In genomic region chr5:38211691-38212090, GRCm38 (mm10) we compare ENCODE assay signal across 26 mouse cellular contexts. TPM values are rescaled to one million over a fixed set of nuclear protein-coding genes. Genes with fewer than 3 reads are reported as not detected.
DNase-seq lines count a peak whose midpoint lies in the region; ATAC-seq and TF ChIP-seq lines count a peak whose summit lies in the region.
"Had no signal": no experiment of that assay in that cellular context is flagged by ENCODE, and none has a peak within 500 bp of the region (broad histone marks: within the 10 kb centered on the region; RNA-seq: fewer than 3 reads in every experiment).

No protein-coding gene starts in this region.

- H3K4me3 ChIP-seq in lung, adult 2 months (replicated peaks; ENCODE audit: extremely low read depth, low read depth, low read length), result no peak overlapping the region
- H3K4me3 ChIP-seq: forebrain, embryonic 10.5 days; heart, adult 2 months; heart, embryonic 13.5 days; hindbrain, embryonic 13.5 days; limb, embryonic 12.5 days; neural tube, embryonic 13.5 days had no signal

- WGBS in lung, adult 2 months, result 79% methylated on average over 8 of the region's 8 CpGs

- H3K36me3 ChIP-seq in splenic B cell, adult 2 months (ENCODE audit: control insufficient read depth, insufficient read depth, low read length, poor library complexity, severe bottlenecking), result peaks cover 3% of the 10 kb centered on the region

- DNase-seq in lung, postnatal 25 days (ENCODE audit: low spot score), result peak; percentile 13
- no peak for DNase-seq in lung, adult 2 months
- DNase-seq in splenic B cell, adult 2 months (ENCODE audit: low read depth, low spot score), result peak; percentile 88
- no peak for DNase-seq in gastrocnemius, postnatal 14 days
- DNase-seq in cerebellum, adult 9-11 months, result no peak
- DNase-seq: adrenal gland, postnatal 10 days; cerebellum, postnatal 10 days; forebrain, postnatal 0 days; gastrocnemius, postnatal 25 days; heart, postnatal 14 days; kidney, adult 2 months; layer of hippocampus, postnatal 36 days; lung, embryonic 14.5 days; midbrain, embryonic 14.5 days; right cerebral cortex, adult 18-20 months; right cerebral cortex, postnatal 4 days; thymus, postnatal 14 days had no signal

- no peaks in the 10 kb centered on the region for H3K27me3 ChIP-seq in splenic B cell, adult 2 months (ENCODE audit: control insufficient read depth, insufficient read depth, low read length, poor library complexity, severe bottlenecking)
- H3K27me3 ChIP-seq: heart, embryonic 13.5 days; hindbrain, embryonic 13.5 days; limb, embryonic 12.5 days; neural tube, embryonic 13.5 days had no signal

- no peak for TF ChIP-seq CTCF in lung, adult 2 months (IDR thresholded peaks at IDR 0.05; ENCODE audit: insufficient read depth, low read length)

- ATAC-seq in granulocyte monocyte progenitor cell, adult 5-6 weeks (replicated peaks; ENCODE audit: poor library complexity, severe bottlenecking), result peak; percentile 88
- peak; percentile 96 for ATAC-seq in neutrophil, adult 5-6 weeks (ENCODE audit: extremely low read depth, insufficient number of reproducible peaks, low FRiP score, poor library complexity, severe bottlenecking)
- ATAC-seq in inflammation-experienced regulatory T-cells, adult 6 months, result no peak
- ATAC-seq: forebrain, postnatal 0 days had no signal

- H3K4me1 ChIP-seq in lung, adult 2 months (ENCODE audit: control insufficient read depth, insufficient read depth, low read length), result no peaks in the 10 kb centered on the region
- H3K4me1 ChIP-seq: heart, embryonic 13.5 days; hindbrain, embryonic 13.5 days; limb, embryonic 12.5 days; neural tube, embryonic 13.5 days had no signal

- TF ChIP-seq POLR2A in lung, adult 2 months (IDR thresholded peaks at IDR 0.05; ENCODE audit: borderline replicate concordance, extremely low read depth, low read depth, low read length), result no peak

- intact Hi-C loops in gastrocnemius, postnatal 14 days (cut with DNase I; ENCODE audit: low total_unique reads), result no loop called here

RNA-seq across cellular contexts. Expression of gene Zbtb49, which starts 8.6 kb away (rescaled TPM):
- polyA plus RNA-seq in lung, adult 2 months (2012; rRNA removed), result 13.4 and 18.9 TPM in 2 replicates
- total RNA-seq in granulocyte monocyte progenitor cell, adult 5-6 weeks (2014; fragmentation: Nextera tagmentation), result 4.5 and 6.5 TPM in 2 replicates
- total RNA-seq in granulocyte monocyte progenitor cell, adult 5-6 weeks (2017), result 3.3 and 7.5 TPM in 2 replicates
- total RNA-seq in neutrophil, adult 5-6 weeks (2017), result 23.5 and 25.6 TPM in 2 replicates
- 1 to 10 TPM; 2.6 to 2.8 TPM for total RNA-seq in gastrocnemius, postnatal 14 days (2021)
- 10 to 100 TPM; 10.7 to 17.4 (median 15.3) TPM for polyA plus RNA-seq in inflammation-experienced regulatory T-cells, adult 6 months (2017; shearing (Covaris generic))

RNA-seq across cellular contexts. Expression of gene Lyar, which starts 8.6 kb away (rescaled TPM):
- polyA plus RNA-seq in lung, adult 2 months (2012; rRNA removed), result 3.9 and 4.0 TPM in 2 replicates
- 92.9 and 121 TPM in 2 replicates for total RNA-seq in granulocyte monocyte progenitor cell, adult 5-6 weeks (2014; fragmentation: Nextera tagmentation)
- 133 and 160 TPM in 2 replicates for total RNA-seq in granulocyte monocyte progenitor cell, adult 5-6 weeks (2017)
- 28.1 and 38.6 TPM in 2 replicates for total RNA-seq in neutrophil, adult 5-6 weeks (2017)
- 10 to 100 TPM; 10.2 to 13.9 TPM for total RNA-seq in gastrocnemius, postnatal 14 days (2021)
- 10 to 100 TPM; 49.7 to 59.4 (median 50.8) TPM for polyA plus RNA-seq in inflammation-experienced regulatory T-cells, adult 6 months (2017; shearing (Covaris generic))

RNA-seq across cellular contexts. Expression of gene Tmem128, which starts 48.3 kb away (rescaled TPM):
- 25.8 and 33.8 TPM in 2 replicates for polyA plus RNA-seq in lung, adult 2 months (2012; rRNA removed)
- total RNA-seq in granulocyte monocyte progenitor cell, adult 5-6 weeks (2014; fragmentation: Nextera tagmentation), result 38.4 and 40.5 TPM in 2 replicates
- 31.4 and 36.8 TPM in 2 replicates for total RNA-seq in granulocyte monocyte progenitor cell, adult 5-6 weeks (2017)
- 37.0 TPM in 2 replicates for total RNA-seq in neutrophil, adult 5-6 weeks (2017)
- total RNA-seq in gastrocnemius, postnatal 14 days (2021), result 10 to 100 TPM; 10.3 to 11.0 TPM
- 100 to 1,000 TPM; 101 to 125 (median 113) TPM for polyA plus RNA-seq in inflammation-experienced regulatory T-cells, adult 6 months (2017; shearing (Covaris generic))

RNA-seq across cellular contexts. Expression of gene Nsg1, which starts 52.0 kb away (rescaled TPM):
- 63.9 and 77.3 TPM in 2 replicates for polyA plus RNA-seq in lung, adult 2 months (2012; rRNA removed)
- total RNA-seq in granulocyte monocyte progenitor cell, adult 5-6 weeks (2014; fragmentation: Nextera tagmentation), result not detected in 2 replicates
- 0.98 TPM in 1 of 2 replicates, not detected in the other for total RNA-seq in granulocyte monocyte progenitor cell, adult 5-6 weeks (2017)
- 0.12 and 0.25 TPM in 2 replicates for total RNA-seq in neutrophil, adult 5-6 weeks (2017)
- total RNA-seq in gastrocnemius, postnatal 14 days (2021), result 1 to 10 TPM; 6.9 to 8.3 TPM
- under 1 TPM; 0.34 to 0.98 (median 0.55) TPM for polyA plus RNA-seq in inflammation-experienced regulatory T-cells, adult 6 months (2017; shearing (Covaris generic))

Comparison
In these comparisons a context has a peak if more than half of its experiments do, and no peak if none do; other contexts are left out.
1. DNase-seq: peak in lung, postnatal 25 days (single experiment) and splenic B cell, adult 2 months (single experiment); none in lung, adult 2 months (single experiment), gastrocnemius, postnatal 14 days (single experiment) and cerebellum, adult 9-11 months (single experiment).